Mouse (Mus musculus) stomach, embryonic 16.5 days (tissue): ENCODE data around the gene Isyna1. TPM values are rescaled to one million over a fixed set of nuclear protein-coding genes. Genes with fewer than 3 reads are reported as not detected.

ENCODE experiments used
- ATAC-seq: fragments of 200-750 bp; cut with Nextera tagmentation; 2 replicates; pipeline ENCODE4 v1.8.0; 2017; ENCODE audit warnings: moderate number of reproducible peaks, moderate TSS enrichment; ENCODE audit not compliant: insufficient read depth, low FRiP score
- H3K27ac ChIP-seq: fragments of 300-500 bp; sonication (generic); 2 replicates; pipeline ENCODE4 v1.5.1; 2014; ENCODE audit warnings: low read length
- H3K27me3 ChIP-seq: fragments of 300-500 bp; sonication (generic); 2 replicates; pipeline ENCODE4 v1.6.1; 2014; ENCODE audit warnings: low read length, control low read depth, mixed read lengths; ENCODE audit not compliant: control insufficient read depth, insufficient read depth
- H3K36me3 ChIP-seq: fragments of 300-500 bp; sonication (generic); 2 replicates; pipeline ENCODE4 v1.6.1; 2014; ENCODE audit warnings: low read length; ENCODE audit not compliant: control insufficient read depth, insufficient read depth
- H3K4me1 ChIP-seq: fragments of 300-500 bp; sonication (generic); 2 replicates; pipeline ENCODE4 v1.6.1; 2014; ENCODE audit warnings: low read length, control low read depth, mixed read lengths; ENCODE audit not compliant: control insufficient read depth, insufficient read depth
- H3K4me2 ChIP-seq: fragments of 300-500 bp; sonication (generic); 2 replicates; pipeline ENCODE4 v1.6.1; 2014; ENCODE audit warnings: low read depth, low read length, mixed read lengths
- H3K4me3 ChIP-seq: fragments of 300-500 bp; sonication (generic); replicated peaks from 2 replicates; pipeline ENCODE4 v1.5.1; 2014; ENCODE audit warnings: mild to moderate bottlenecking, low read length
- H3K9ac ChIP-seq: fragments of 300-500 bp; sonication (generic); 2 replicates; pipeline ENCODE4 v1.6.1; 2014; ENCODE audit warnings: low read length
- H3K9me3 ChIP-seq: fragments of 300-500 bp; sonication (generic); replicated peaks from 2 replicates; pipeline ENCODE4 v1.6.1; 2016; ENCODE audit warnings: low read length, control low read depth; ENCODE audit not compliant: control insufficient read depth
- WGBS: fragments of 180-500 bp; shearing (Covaris S2); extraction: QIAGEN DNeasy Blood & Tissue Kit; methylation state at CpG from one replicate; pipeline ENCODE4 v1.1.7; 2014; 5-methylcytosine and 5-hydroxymethylcytosine counted together
- polyA plus RNA-seq: library from polyadenylated mRNA; unstranded; fragments of >200 nt; fragmentation: Nextera tagmentation; extraction: Ambion mirVana; gene quantifications from 2 replicates; pipeline ENCODE4 v1.2.1, GENCODE M21; 2015

The Isyna1 gene
- polyA plus RNA-seq, 1 experiment from 2014 or later = 104 TPM

- ATAC-seq = no peak
- H3K4me1 ChIP-seq = peaks cover 26% of the 10 kb centered on the region
- H3K4me3 ChIP-seq = no peak overlapping the region
- H3K4me2 ChIP-seq = no peak overlapping the region
- no peaks in the 10 kb centered on the region for H3K27me3 ChIP-seq
- no peaks in the 10 kb centered on the region for H3K36me3 ChIP-seq
- H3K9ac ChIP-seq = no peak overlapping the region
- 53% methylated on average over 3 of the region's 3 CpGs for WGBS
- H3K9me3 ChIP-seq = no peaks in the 10 kb centered on the region
- H3K27ac ChIP-seq = no peak overlapping the region
Measured at GRCm38 (mm10) chr8:70565561-70565960, 28.6 kb upstream of the Isyna1 start.

GRCm38 (mm10) chr8:70570360-70570759, 23.8 kb upstream of the Isyna1 start:
- H3K4me2 ChIP-seq = no peak overlapping the region
- 0 out of 2 replicates have a peak, but pooled peaks have one; percentile 2 for ATAC-seq
- 0 out of 2 replicates have a peak, but pooled peaks cover 6% of the 10 kb centered on the region for H3K4me1 ChIP-seq
- no peaks in the 10 kb centered on the region for H3K27me3 ChIP-seq
- H3K27ac ChIP-seq = no peak overlapping the region
- H3K9me3 ChIP-seq = no peaks in the 10 kb centered on the region
- no peak overlapping the region for H3K4me3 ChIP-seq
- H3K36me3 ChIP-seq = no peaks in the 10 kb centered on the region
- no peak overlapping the region for H3K9ac ChIP-seq

GRCm38 (mm10) chr8:70570990-70571389, 23.2 kb upstream of the Isyna1 start:
- no peak overlapping the region for H3K27ac ChIP-seq
- no peak overlapping the region for H3K4me2 ChIP-seq
- no peak overlapping the region for H3K4me3 ChIP-seq
- no peak overlapping the region for H3K9ac ChIP-seq
- H3K27me3 ChIP-seq = no peaks in the 10 kb centered on the region
- no peak for ATAC-seq
- H3K9me3 ChIP-seq = no peaks in the 10 kb centered on the region
- no peaks in the 10 kb centered on the region for H3K36me3 ChIP-seq
- 77% methylated on average over 6 of the region's 6 CpGs for WGBS
- H3K4me1 ChIP-seq = no peaks in the 10 kb centered on the region

- no peak overlapping the region for H3K4me3 ChIP-seq
- no peak overlapping the region for H3K9ac ChIP-seq
Measured at GRCm38 (mm10) chr8:70574302-70574701, 19.9 kb upstream of the Isyna1 start.

GRCm38 (mm10) chr8:70574915-70575314, 19.3 kb upstream of the Isyna1 start:
- ATAC-seq = no peak
- H3K36me3 ChIP-seq = peaks cover 4% of the 10 kb centered on the region; the same call in 1 of the 2 replicates
- H3K4me3 ChIP-seq = no peak overlapping the region
- no peaks in the 10 kb centered on the region for H3K27me3 ChIP-seq
- no peaks in the 10 kb centered on the region for H3K9me3 ChIP-seq
- no peaks in the 10 kb centered on the region for H3K4me1 ChIP-seq
- no peak overlapping the region for H3K27ac ChIP-seq
- WGBS = 61% methylated on average over 4 of the region's 4 CpGs
- H3K4me2 ChIP-seq = no peak overlapping the region
- no peak overlapping the region for H3K9ac ChIP-seq

More at GRCm38 (mm10) chr8:70574302-70574701, 19.9 kb upstream of the Isyna1 start:
- no peaks in the 10 kb centered on the region for H3K27me3 ChIP-seq
- H3K4me2 ChIP-seq = no peak overlapping the region
- no peaks in the 10 kb centered on the region for H3K9me3 ChIP-seq
- no peaks in the 10 kb centered on the region for H3K4me1 ChIP-seq
- peaks cover 4% of the 10 kb centered on the region; the same call in 1 of the 2 replicates for H3K36me3 ChIP-seq
- no peak for ATAC-seq
- no peak overlapping the region for H3K27ac ChIP-seq

- Histone ChIP-seq H3K4me2 (no peak overlapping the region), H3K27ac (no peak overlapping the region), H3K9ac (no peak overlapping the region), H3K36me3 (peaks cover 13% of the 10 kb centered on the region), H3K27me3 (no peaks in the 10 kb centered on the region), H3K9me3 (no peaks in the 10 kb centered on the region), H3K4me3 (no peak overlapping the region), H3K4me1 (no peaks in the 10 kb centered on the region)
- no peak for ATAC-seq
- 92% methylated on average over 3 of the region's 3 CpGs for WGBS
Measured at GRCm38 (mm10) chr8:70577207-70577606, 17.0 kb upstream of the Isyna1 start.

- 91% methylated on average over 18 of the region's 18 CpGs for WGBS
Measured at GRCm38 (mm10) chr8:70583476-70584387, 10.4 kb upstream of the Isyna1 start.

GRCm38 (mm10) chr8:70584606-70585257, 9.4 kb upstream of the Isyna1 start:
- Histone ChIP-seq H3K27me3 (no peaks in the 10 kb centered on the region), H3K9me3 (no peaks in the 10 kb centered on the region), H3K36me3 (peaks cover 22% of the 10 kb centered on the region), H3K27ac (no peak overlapping the region), H3K4me3 (no peak overlapping the region), H3K9ac (no peak overlapping the region), H3K4me1 (no peaks in the 10 kb centered on the region), H3K4me2 (no peak overlapping the region)
- WGBS = 86% methylated on average over 9 of the region's 9 CpGs
- no peak for ATAC-seq

More at GRCm38 (mm10) chr8:70583476-70584387, 10.4 kb upstream of the Isyna1 start:
- Histone ChIP-seq H3K27me3 (no peaks in the 10 kb centered on the region), H3K4me1 (no peaks in the 10 kb centered on the region), H3K9me3 (no peaks in the 10 kb centered on the region), H3K27ac (no peak overlapping the region), H3K4me2 (no peak overlapping the region), H3K36me3 (peaks cover 20% of the 10 kb centered on the region), H3K9ac (no peak overlapping the region), H3K4me3 (no peak overlapping the region)
- ATAC-seq = no peak

GRCm38 (mm10) chr8:70585258-70585652, 8.9 kb upstream of the Isyna1 start:
- Histone ChIP-seq H3K27ac (no peak overlapping the region), H3K27me3 (no peaks in the 10 kb centered on the region), H3K36me3 (peaks cover 23% of the 10 kb centered on the region), H3K9me3 (no peaks in the 10 kb centered on the region), H3K4me2 (no peak overlapping the region), H3K4me3 (no peak overlapping the region), H3K4me1 (no peaks in the 10 kb centered on the region), H3K9ac (no peak overlapping the region)
- peak; percentile 28; the same call in 1 of the 2 replicates for ATAC-seq
- 47% methylated on average over 7 of the region's 7 CpGs for WGBS
